Mouse (Mus musculus): ENCODE data around the gene Tekt3.

DNA sequence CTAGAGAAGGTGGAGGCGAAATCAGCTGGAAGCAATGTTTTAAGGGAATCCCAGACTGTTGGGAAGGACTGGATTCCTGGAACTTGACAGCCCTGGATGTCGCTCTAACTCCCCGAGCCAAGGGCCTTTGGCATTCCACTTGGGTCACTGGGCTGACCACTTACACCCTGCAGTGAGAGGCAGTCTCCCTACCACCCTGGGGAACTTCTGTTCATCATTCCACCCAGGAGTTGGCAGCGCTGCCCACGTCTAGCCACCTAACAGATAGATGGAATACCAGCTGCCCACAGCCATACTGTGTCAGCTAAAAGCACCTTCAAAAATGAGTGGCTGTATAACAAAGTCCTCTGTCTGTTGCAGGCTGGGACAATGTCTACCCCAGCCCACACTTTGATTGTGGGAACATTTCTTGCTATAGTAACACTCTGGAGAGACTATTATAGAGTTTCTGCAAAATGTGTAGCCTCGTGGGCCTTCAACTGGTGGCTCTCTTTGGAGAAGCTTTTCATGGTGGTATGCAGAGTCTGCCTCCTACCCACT lies 43.3 kb upstream of the Tekt3 start:
- TF ChIP-seq EP300 (IDR thresholded peaks at IDR 0.05; ENCODE audit: insufficient read depth, low read depth, low read length): no peak
- no peak for TF ChIP-seq CTCF (IDR thresholded peaks at IDR 0.05)
